Mouse (Mus musculus) brain, adult 2 months (tissue): Measurements from ENCODE around the gene D330045A20Rik.
"Not testable (repeated sequence)": the region's sequence is repeated elsewhere in the genome, so short reads cannot be mapped to it uniquely, and the experiment has no call there.

Source experiments
- DNase-seq: peaks from one replicate; pipeline ENCODE4 v3.0.0; 2011; ENCODE audit warnings: low read depth, low spot score

Gene D330045A20Rik

DNA sequence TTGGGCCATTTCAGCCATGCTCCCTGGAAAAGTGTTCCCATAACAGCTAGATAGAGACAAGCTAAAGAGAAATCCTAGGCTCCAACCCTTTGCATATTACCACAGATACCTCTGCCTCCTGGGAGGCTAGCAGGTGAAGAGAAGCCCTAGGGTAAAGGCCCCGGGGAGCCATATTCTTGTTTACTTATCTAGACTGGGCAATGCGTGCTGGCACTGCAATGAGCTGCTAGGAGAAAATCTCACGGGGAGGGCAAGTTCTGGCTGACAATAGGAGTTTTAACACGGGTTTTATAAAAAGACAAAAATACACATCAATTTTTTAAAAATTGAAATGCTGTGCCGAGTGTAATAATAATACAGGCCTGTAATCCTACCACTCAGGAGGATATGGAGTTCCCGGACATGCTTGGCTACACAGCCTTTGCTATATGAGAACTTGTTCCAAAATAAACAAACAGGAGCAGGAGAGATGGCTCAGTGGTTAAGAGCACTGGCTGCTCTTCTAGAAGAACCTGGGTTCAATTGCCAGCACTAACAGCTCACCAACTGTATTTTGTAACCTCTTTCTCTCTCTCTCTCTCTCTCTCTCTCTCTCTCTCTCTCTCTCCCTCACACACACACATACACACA is 98.6 kb downstream of the D330045A20Rik start:
- DNase-seq = no peak

DNA sequence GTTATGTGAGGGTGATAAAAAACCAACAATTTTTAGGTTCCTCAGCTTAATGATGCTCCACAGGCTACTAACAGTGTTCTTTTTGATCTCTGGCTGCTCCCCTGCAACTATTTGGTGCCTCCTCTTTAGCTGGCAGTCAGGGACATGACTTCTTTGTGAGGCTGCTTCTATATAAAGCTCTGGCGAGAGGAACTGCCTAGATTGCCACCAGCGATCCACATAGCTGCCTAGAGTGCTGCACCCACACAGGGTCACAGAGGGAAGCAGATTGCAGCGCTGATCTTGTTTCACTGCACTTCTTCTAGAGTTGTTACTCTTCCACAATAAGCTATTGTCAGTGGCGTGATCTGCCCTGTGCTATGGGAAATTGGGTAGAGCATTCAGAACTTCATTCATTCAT is 103.4 kb downstream of the D330045A20Rik start:
- peak; percentile 22 for DNase-seq

DNA sequence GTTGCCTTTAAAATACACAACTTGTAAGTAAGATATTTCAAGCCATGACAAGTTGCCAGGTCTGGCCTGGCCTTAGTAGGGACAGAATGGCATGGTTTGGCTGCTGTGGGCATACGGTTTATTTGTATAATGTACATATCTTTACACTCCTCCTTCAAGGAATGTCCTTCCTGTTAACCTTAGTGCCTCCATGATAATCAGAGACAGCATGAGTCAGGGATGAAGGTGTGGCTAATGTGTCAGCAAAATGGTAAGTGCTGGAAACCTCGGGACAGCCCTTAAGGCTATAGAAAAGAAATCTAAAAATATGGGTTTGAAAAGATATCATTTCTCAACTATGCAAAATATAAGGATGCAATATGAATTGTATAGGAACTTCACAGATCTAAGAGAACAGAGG is 106.5 kb downstream of the D330045A20Rik start:
- DNase-seq = not testable (repeated sequence)

DNA sequence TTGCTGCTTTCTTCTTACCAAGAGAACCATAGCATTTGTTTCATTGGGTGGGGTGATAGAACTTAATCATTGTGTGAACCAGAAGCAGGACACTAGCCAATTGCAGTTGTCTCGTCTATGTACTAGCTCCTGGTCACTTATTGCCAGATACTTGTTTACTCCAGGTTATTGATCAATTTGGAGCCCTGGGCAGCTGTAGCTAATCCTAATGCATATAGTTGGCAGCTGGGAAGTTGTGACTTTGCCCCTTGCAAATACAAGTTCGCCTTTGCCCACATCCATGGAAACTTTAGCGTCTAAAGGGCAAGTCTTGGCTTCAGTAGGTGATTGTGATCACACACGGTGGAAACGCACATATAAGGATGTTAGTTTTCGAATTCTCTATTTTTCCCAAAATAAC is 116.2 kb downstream of the D330045A20Rik start:
- DNase-seq = no peak
